Mouse (Mus musculus): Measurements from ENCODE around the gene Katna1.

Katna1 gene

GRCm38 (mm10) chr10:7780238-7781176 lies 54.7 kb downstream of the Katna1 start:
- peak; percentile 91 for DNase-seq

DNA sequence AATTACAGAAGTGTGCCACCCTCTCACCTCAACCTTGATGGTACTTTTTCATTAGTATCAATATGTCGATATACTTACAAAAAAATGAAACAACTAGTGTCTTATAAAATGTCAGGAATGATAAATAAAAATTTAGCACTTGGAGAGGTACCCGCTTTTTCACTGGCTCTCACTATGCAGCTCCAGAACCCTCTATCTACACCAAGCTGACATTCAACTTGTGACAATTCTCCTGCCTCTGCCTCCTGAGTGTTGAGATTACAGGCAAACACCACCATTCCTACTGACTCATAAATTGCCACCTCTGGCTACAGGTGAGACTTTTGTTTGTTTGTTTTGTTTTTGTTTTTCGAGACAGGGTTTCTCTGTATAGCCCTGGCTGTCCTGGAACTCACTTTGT lies 55.4 kb downstream of the Katna1 start:
- DNase-seq, result no peak

GRCm38 (mm10) chr10:7787319-7787718 lies 61.5 kb downstream of the Katna1 start:
- no peak for DNase-seq

- DNase-seq, result no peak
Measured at GRCm38 (mm10) chr10:7792254-7792750, 66.5 kb downstream of the Katna1 start.

DNA sequence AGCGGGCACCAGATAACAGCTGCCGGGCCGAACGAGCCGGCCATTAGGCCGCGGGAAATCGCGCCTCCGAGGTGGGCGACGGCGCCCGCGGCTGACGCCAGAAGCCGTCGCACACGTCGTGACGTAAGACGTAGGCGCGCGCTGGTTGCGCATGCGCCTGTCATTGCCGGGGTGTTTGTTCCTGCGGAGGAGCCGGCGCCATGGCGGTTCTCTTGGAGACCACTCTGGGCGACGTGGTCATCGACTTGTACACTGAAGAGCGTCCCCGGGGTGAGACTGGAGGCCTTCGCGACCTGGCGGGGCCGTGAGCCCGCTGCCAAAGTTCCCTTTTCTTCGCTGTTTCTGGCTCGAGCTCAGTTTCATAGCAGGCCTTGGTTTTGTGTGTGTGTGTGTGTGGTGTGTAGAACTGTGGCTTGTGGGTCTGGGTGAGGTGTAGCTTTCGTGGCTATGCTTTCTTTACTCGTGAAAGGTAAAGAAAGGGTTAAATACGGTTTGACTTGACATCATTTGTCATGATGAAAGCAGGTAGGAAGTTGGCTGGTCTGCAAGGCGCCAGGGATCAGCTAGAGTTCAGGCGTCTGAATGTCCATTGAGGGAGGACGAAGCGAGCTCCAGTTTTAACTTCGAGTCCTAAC lies 67.1 kb downstream of the Katna1 start, which contains the start of the genes Ginm1 and Ppil4:
TSS of gene Ginm1 (minus strand) at position 74 of the 635 bp plus-strand sequence.
TSS of gene Ppil4 (plus strand) at position 141 of the 635 bp plus-strand sequence.
- peak; percentile 92 for DNase-seq

DNA sequence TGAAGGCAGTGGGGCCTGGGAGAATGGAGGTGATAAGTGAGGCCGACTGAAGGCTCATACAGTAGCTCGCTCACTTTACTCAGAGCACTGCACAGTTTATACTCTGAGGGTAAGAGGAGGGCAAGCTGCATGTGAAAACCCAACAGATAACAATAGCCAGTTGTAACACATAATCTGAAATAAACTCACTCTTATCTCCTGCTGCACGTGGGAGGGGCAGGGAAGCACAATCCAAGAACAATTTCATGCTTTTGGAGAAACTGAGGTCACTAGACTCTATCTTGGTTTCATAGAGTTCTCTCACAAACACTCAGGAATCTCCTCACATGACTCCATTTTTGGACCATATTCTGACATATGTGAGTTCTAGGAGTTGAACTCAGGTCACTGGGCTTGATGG lies 75.5 kb downstream of the Katna1 start:
- DNase-seq, result no peak

- DNase-seq, result no peak
Measured at GRCm38 (mm10) chr10:7802519-7803140, 76.8 kb downstream of the Katna1 start.

- DNase-seq, result peak; percentile 55
Measured at GRCm38 (mm10) chr10:7809937-7810336, 84.1 kb downstream of the Katna1 start.
